Mouse (Mus musculus) lung, adult 2 months (tissue): ENCODE measurements around the gene Tsga13.

Experiments
- CTCF ChIP-seq: fragments of 200-500 bp; IDR thresholded peaks from 2 replicates; pipeline ENCODE4 v1.5.1; 2011; ENCODE audit warnings: mild to moderate bottlenecking, low read length, control low read depth; ENCODE audit not compliant: insufficient read depth
- POLR2A ChIP-seq: fragments of 200-500 bp; IDR thresholded peaks from 2 replicates; pipeline ENCODE4 v1.6.1; 2011; ENCODE audit warnings: low read depth, mild to moderate bottlenecking, control low read depth, low read length, borderline replicate concordance; ENCODE audit errors: extremely low read depth

DNA sequence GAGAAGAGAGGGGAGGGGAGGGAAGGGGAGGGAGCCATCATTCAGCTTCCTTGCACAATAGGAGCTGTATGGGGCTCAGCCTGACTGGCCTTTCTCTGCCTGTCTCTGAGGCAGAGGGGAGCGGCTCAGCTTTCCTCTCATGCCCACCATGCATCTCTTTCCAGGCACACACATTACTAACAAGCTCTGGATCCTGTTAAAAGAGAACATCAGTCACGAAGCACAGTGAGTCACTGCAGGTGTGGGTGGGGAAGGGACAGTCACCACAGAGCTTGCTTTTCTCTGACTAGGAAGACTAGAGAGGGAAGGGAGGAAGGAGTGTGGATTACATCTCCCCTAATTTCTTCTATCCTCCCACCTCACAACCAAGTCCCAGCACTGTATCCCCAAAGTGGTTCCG, 7.4 kb downstream of the Tsga13 start:
- TF ChIP-seq CTCF (no peak), POLR2A (no peak)
